Mouse (Mus musculus): Measurements from ENCODE around the gene Mphosph8. TPM values are rescaled to one million over a fixed set of nuclear protein-coding genes. Genes with fewer than 3 reads are reported as not detected.

The Mphosph8 gene
- total RNA-seq, 2 experiments from 2014 or later = 22.0 to 25.1 TPM

Other genes starting within 250 kb of the Mphosph8 start
- gene Cenpj, start 92.8 kb upstream of the Mphosph8 start, total RNA-seq (2021) = 1 to 10 TPM; 7.2 to 8.0 TPM
- 10 to 100 TPM; 20.1 to 25.6 TPM for gene Parp4, start 92.6 kb upstream of the Mphosph8 start, total RNA-seq (2021)
- gene Pspc1, start 110.1 kb downstream of the Mphosph8 start, total RNA-seq (2021) = 10 to 100 TPM; 22.6 to 32.8 TPM
- gene Zmym5, start 143.5 kb downstream of the Mphosph8 start, total RNA-seq (2021) = 10 to 100 TPM; 29.3 to 32.9 TPM
- 10 to 100 TPM; 42.5 to 55.0 TPM for gene Zmym2, start 218.4 kb downstream of the Mphosph8 start, total RNA-seq (2021)